Mouse (Mus musculus): ENCODE data around the gene Olfr1509. TPM values are rescaled to one million over a fixed set of nuclear protein-coding genes. Genes with fewer than 3 reads are reported as not detected.

Olfr1509 gene
- polyA plus RNA-seq, 1 experiment: not detected

Other genes starting within 250 kb of the Olfr1509 start
- gene Supt16, start 245.6 kb upstream of the Olfr1509 start, polyA plus RNA-seq (2012; fragmentation: generic; extraction: Trizol): 11.7 TPM
- gene Chd8, start 185.2 kb upstream of the Olfr1509 start, polyA plus RNA-seq (2012; fragmentation: generic; extraction: Trizol): 19.6 TPM
- gene Tox4, start 163.8 kb upstream of the Olfr1509 start, polyA plus RNA-seq (2012; fragmentation: generic; extraction: Trizol): 26.8 TPM
- gene Rab2b, start 163.4 kb upstream of the Olfr1509 start, polyA plus RNA-seq (2012; fragmentation: generic; extraction: Trizol): 4.9 TPM
- 30.5 TPM for gene Mettl3, start 137.9 kb upstream of the Olfr1509 start, polyA plus RNA-seq (2012; fragmentation: generic; extraction: Trizol)
- gene Sall2, start 114.2 kb upstream of the Olfr1509 start, polyA plus RNA-seq (2012; fragmentation: generic; extraction: Trizol): 3.5 TPM
- not detected for gene Olfr1513, start 86.6 kb upstream of the Olfr1509 start, polyA plus RNA-seq (2012; fragmentation: generic; extraction: Trizol)
- not detected for gene Olfr1512, start 63.8 kb upstream of the Olfr1509 start, polyA plus RNA-seq (2012; fragmentation: generic; extraction: Trizol)
- not detected for gene Olfr1511, start 45.6 kb upstream of the Olfr1509 start, polyA plus RNA-seq (2012; fragmentation: generic; extraction: Trizol)
- gene Olfr1510, start 28.6 kb upstream of the Olfr1509 start, polyA plus RNA-seq (2012; fragmentation: generic; extraction: Trizol): not detected
- not detected for gene Olfr1508, start 24.5 kb downstream of the Olfr1509 start, polyA plus RNA-seq (2012; fragmentation: generic; extraction: Trizol)
- gene Olfr1507, start 52.8 kb downstream of the Olfr1509 start, polyA plus RNA-seq (2012; fragmentation: generic; extraction: Trizol): not detected